Mouse (Mus musculus): ENCODE data around the gene Nol6. TPM values are rescaled to one million over a fixed set of nuclear protein-coding genes. Genes with fewer than 3 reads are reported as not detected.
A peak's percentile ranks its signal among the peaks of the same experiment; 100 is the strongest.

Gene Nol6
- polyA plus RNA-seq, 1 experiment: 47.8 TPM

GRCm38 (mm10) chr4:41136811-41137210, 12.6 kb upstream of the Nol6 start:
- H3K36me3 ChIP-seq (ENCODE audit: control insufficient read depth, insufficient read depth, low read length): no peaks in the 10 kb centered on the region
- no peaks in the 10 kb centered on the region for H3K27me3 ChIP-seq (ENCODE audit: control insufficient read depth, insufficient read depth, low read length)
- no peak for DNase-seq
- no peak for TF ChIP-seq CTCF (IDR thresholded peaks at IDR 0.05; ENCODE audit: borderline replicate concordance, control insufficient read depth, extremely low read depth, insufficient read depth, low read length, poor library complexity)
- no peak for TF ChIP-seq POLR2A (IDR thresholded peaks at IDR 0.05; ENCODE audit: control insufficient read depth, extremely low read depth, insufficient read depth, low read length, poor library complexity)
- WGBS: 0% methylated on average over 8 of the region's 8 CpGs
- peak overlapping the region; percentile 98 for H3K4me3 ChIP-seq (ENCODE audit: control insufficient read depth, insufficient read depth, low read length)
- peak overlapping the region; percentile 82 for H3K27ac ChIP-seq (ENCODE audit: control insufficient read depth, insufficient read depth, low read length)
- peaks cover 6% of the 10 kb centered on the region for H3K4me1 ChIP-seq (replicated peaks; ENCODE audit: control insufficient read depth, insufficient read depth, low read length)

- TF ChIP-seq POLR2A (IDR thresholded peaks at IDR 0.05; ENCODE audit: control insufficient read depth, extremely low read depth, insufficient read depth, low read length, poor library complexity) (0 out of 2 replicates have a peak, but pooled peaks have one; percentile 2), CTCF (IDR thresholded peaks at IDR 0.05; ENCODE audit: borderline replicate concordance, control insufficient read depth, extremely low read depth, insufficient read depth, low read length, poor library complexity) (no peak)
- peak overlapping the region; percentile 98 for H3K4me3 ChIP-seq (ENCODE audit: control insufficient read depth, insufficient read depth, low read length)
- no peaks in the 10 kb centered on the region for H3K27me3 ChIP-seq (ENCODE audit: control insufficient read depth, insufficient read depth, low read length)
- no peak for DNase-seq
- H3K36me3 ChIP-seq (ENCODE audit: control insufficient read depth, insufficient read depth, low read length): no peaks in the 10 kb centered on the region
- H3K4me1 ChIP-seq (replicated peaks; ENCODE audit: control insufficient read depth, insufficient read depth, low read length): peaks cover 6% of the 10 kb centered on the region
- peak overlapping the region; percentile 82; the same call in 1 of the 2 replicates for H3K27ac ChIP-seq (ENCODE audit: control insufficient read depth, insufficient read depth, low read length)
- 0% methylated on average over 4 of the region's 4 CpGs for WGBS
These were observed 12.2 kb upstream of the Nol6 start for GRCm38 (mm10) chr4:41136454-41136805.

- DNase-seq: peak; percentile 62
- Histone ChIP-seq H3K27me3 (ENCODE audit: control insufficient read depth, insufficient read depth, low read length) (no peaks in the 10 kb centered on the region), H3K27ac (ENCODE audit: control insufficient read depth, insufficient read depth, low read length) (peak within 1 kb of the TSS; percentile 82), H3K4me3 (ENCODE audit: control insufficient read depth, insufficient read depth, low read length) (peak within 1 kb of the TSS; percentile 98), H3K4me1 (replicated peaks; ENCODE audit: control insufficient read depth, insufficient read depth, low read length) (peaks cover 6% of the 10 kb centered on the region), H3K36me3 (ENCODE audit: control insufficient read depth, insufficient read depth, low read length) (no peaks in the 10 kb centered on the region)
- under 1% methylated on average over 65 of the region's 65 CpGs for WGBS
- no peak; the same call in 1 of the 2 replicates for TF ChIP-seq CTCF (IDR thresholded peaks at IDR 0.05; ENCODE audit: borderline replicate concordance, control insufficient read depth, extremely low read depth, insufficient read depth, low read length, poor library complexity)
- peak; percentile 47; the same call in 1 of the 2 replicates for TF ChIP-seq POLR2A (IDR thresholded peaks at IDR 0.05; ENCODE audit: control insufficient read depth, extremely low read depth, insufficient read depth, low read length, poor library complexity)
These were observed 11.6 kb upstream of the Nol6 start, which contains the start of gene Ube2r2 for GRCm38 (mm10) chr4:41135711-41136453. Gene Ube2r2, plus strand, starts transcription at chr4:41135743.

- H3K4me1 ChIP-seq (replicated peaks; ENCODE audit: control insufficient read depth, insufficient read depth, low read length): peaks cover 6% of the 10 kb centered on the region
- no peaks in the 10 kb centered on the region for H3K36me3 ChIP-seq (ENCODE audit: control insufficient read depth, insufficient read depth, low read length)
- H3K27me3 ChIP-seq (ENCODE audit: control insufficient read depth, insufficient read depth, low read length): no peaks in the 10 kb centered on the region
- DNase-seq: peak; percentile 81
- no peak for TF ChIP-seq POLR2A (IDR thresholded peaks at IDR 0.05; ENCODE audit: control insufficient read depth, extremely low read depth, insufficient read depth, low read length, poor library complexity)
- peak; percentile 35; the same call in 1 of the 2 replicates for TF ChIP-seq CTCF (IDR thresholded peaks at IDR 0.05; ENCODE audit: borderline replicate concordance, control insufficient read depth, extremely low read depth, insufficient read depth, low read length, poor library complexity)
- peak overlapping the region; percentile 82 for H3K27ac ChIP-seq (ENCODE audit: control insufficient read depth, insufficient read depth, low read length)
- 1% methylated on average over 43 of the region's 70 CpGs for WGBS
- H3K4me3 ChIP-seq (ENCODE audit: control insufficient read depth, insufficient read depth, low read length): peak overlapping the region; percentile 98
These were observed 10.9 kb upstream of the Nol6 start for GRCm38 (mm10) chr4:41134935-41135710.

GRCm38 (mm10) chr4:41133529-41134291, 9.5 kb upstream of the Nol6 start:
- H3K4me3 ChIP-seq (ENCODE audit: control insufficient read depth, insufficient read depth, low read length): no peak overlapping the region

GRCm38 (mm10) chr4:41132471-41132870, 8.2 kb upstream of the Nol6 start:
- no peak for DNase-seq
- Histone ChIP-seq H3K27ac (ENCODE audit: control insufficient read depth, insufficient read depth, low read length) (no peak overlapping the region), H3K27me3 (ENCODE audit: control insufficient read depth, insufficient read depth, low read length) (no peaks in the 10 kb centered on the region), H3K36me3 (ENCODE audit: control insufficient read depth, insufficient read depth, low read length) (no peaks in the 10 kb centered on the region), H3K4me3 (ENCODE audit: control insufficient read depth, insufficient read depth, low read length) (no peak overlapping the region), H3K4me1 (replicated peaks; ENCODE audit: control insufficient read depth, insufficient read depth, low read length) (peaks cover 6% of the 10 kb centered on the region)
- TF ChIP-seq CTCF (IDR thresholded peaks at IDR 0.05; ENCODE audit: borderline replicate concordance, control insufficient read depth, extremely low read depth, insufficient read depth, low read length, poor library complexity): no peak
- TF ChIP-seq POLR2A (IDR thresholded peaks at IDR 0.05; ENCODE audit: control insufficient read depth, extremely low read depth, insufficient read depth, low read length, poor library complexity): no peak
- WGBS: 87% methylated on average over 6 of the region's 6 CpGs

More at GRCm38 (mm10) chr4:41133529-41134291, 9.5 kb upstream of the Nol6 start:
- no peak for DNase-seq
- TF ChIP-seq POLR2A (IDR thresholded peaks at IDR 0.05; ENCODE audit: control insufficient read depth, extremely low read depth, insufficient read depth, low read length, poor library complexity) (no peak), CTCF (IDR thresholded peaks at IDR 0.05; ENCODE audit: borderline replicate concordance, control insufficient read depth, extremely low read depth, insufficient read depth, low read length, poor library complexity) (no peak)
- 95% methylated on average over 6 of the region's 6 CpGs for WGBS
- no peaks in the 10 kb centered on the region for H3K27me3 ChIP-seq (ENCODE audit: control insufficient read depth, insufficient read depth, low read length)
- H3K27ac ChIP-seq (ENCODE audit: control insufficient read depth, insufficient read depth, low read length): no peak overlapping the region
- peaks cover 6% of the 10 kb centered on the region for H3K4me1 ChIP-seq (replicated peaks; ENCODE audit: control insufficient read depth, insufficient read depth, low read length)
- H3K36me3 ChIP-seq (ENCODE audit: control insufficient read depth, insufficient read depth, low read length): no peaks in the 10 kb centered on the region
